Mouse (Mus musculus): ENCODE results near the gene Kif1c. TPM values are rescaled to one million over a fixed set of nuclear protein-coding genes. Genes with fewer than 3 reads are reported as not detected.

Gene Kif1c
- 1.3 TPM for polyA plus RNA-seq (2017; shearing (Covaris generic))

DNA sequence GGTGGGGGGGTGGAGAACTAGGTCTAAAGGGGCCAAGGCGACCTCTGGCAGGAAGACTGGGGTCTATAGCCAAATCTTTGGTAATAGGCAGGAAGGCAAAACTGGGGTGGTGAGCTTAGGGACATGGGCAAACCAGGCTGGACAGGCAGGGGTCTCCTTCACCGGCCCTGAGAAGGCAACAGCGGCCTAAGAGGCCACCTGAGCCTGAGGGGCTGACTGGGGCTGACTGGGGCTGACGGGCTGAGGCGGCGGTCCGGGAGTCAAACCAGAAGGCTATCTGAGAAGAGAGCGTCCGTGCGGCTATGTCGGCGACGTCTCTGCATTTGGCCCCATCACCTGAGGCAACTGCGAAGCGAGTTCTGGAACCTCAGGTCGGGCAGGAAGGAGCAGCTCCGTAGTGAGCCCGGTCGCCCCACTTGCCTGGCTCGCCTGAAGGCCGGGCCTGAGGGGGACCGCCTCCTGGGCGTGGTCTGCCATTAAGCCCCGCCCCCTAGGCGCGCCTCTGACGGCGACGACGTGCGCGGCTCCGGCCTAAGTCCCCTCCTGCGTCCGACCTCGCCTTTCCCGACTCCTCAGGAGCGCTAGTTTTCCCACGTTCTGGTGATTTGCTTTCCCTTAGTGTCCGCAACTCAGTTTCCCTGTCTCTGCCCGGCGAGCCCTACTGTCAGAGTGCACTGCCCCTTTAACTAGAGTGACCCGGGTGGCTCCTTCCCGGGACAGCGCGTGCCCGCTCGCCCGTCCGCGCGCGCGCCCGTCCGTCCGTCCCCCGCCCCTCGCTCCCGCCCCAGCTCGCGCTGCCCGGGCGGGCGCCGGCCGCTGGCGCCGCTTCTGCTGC, at the start of gene Kif1c, which contains the start of gene Inca1:
TSS of gene Kif1c (plus strand) at position 827 of the 835 bp plus-strand sequence.
TSS of gene Inca1 (minus strand) at position 434 of the 835 bp plus-strand sequence.

DNA sequence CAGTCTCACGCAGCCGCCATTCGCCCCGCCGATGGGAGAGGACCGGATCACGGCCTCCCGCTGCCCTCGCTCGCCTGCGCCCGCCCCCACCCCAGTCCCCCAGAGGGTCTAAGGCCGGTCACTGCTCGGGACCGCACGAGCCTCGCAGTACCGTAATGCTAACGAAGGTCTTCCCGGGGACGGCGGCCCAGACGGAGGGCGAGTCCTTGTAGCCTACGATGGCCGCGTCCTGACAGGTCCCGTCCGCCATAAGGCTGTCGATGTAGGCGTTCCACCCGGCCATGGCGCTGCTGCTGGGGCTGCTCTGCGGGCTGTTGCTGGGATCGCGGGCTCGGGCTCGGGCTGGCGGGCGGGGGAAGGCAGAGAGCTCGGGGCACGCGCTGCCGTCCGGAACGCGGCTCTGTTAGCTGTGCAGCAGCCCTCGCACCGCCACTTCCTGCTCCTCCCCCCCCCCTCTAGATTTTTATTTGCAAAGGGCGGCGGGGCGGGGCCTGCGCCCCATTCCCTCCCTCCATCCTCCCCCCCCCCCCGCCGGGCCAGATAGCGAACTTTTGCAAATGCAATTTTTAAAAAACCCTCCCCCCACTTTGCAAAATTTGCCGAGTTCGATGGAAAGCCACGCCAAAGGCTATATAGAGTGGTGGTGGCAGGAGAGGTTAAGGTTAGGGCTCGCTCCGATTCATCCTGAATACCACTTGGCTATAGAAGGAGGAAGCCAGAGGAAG, 46.0 kb upstream of the Kif1c start, which contains the start of gene Pfn1:
TSS of gene Pfn1 (minus strand) at position 447 of the 725 bp plus-strand sequence.

DNA sequence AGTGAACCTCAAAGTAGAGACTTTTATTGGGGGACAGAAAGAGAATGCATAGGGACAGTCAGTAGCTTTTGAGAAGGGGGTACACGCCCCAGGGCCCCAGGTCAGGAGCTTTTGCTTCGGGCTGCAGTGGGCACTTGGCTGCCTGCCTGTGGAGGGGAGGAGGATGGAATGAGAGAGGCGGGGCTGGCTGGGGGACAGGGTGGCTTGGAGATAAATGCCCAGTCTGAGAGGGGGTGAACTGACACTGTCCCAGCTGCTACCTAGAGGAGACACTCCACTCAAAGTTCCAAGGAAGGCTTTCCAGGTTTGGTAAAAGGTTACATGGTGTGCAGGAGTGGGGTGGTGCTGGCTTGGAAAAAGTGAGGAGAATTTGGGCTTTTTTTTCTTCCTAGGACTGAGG, 43.4 kb upstream of the Kif1c start, which contains the start of gene Eno3:
TSS of gene Eno3 (plus strand) at position 239 of the 400 bp plus-strand sequence.

DNA sequence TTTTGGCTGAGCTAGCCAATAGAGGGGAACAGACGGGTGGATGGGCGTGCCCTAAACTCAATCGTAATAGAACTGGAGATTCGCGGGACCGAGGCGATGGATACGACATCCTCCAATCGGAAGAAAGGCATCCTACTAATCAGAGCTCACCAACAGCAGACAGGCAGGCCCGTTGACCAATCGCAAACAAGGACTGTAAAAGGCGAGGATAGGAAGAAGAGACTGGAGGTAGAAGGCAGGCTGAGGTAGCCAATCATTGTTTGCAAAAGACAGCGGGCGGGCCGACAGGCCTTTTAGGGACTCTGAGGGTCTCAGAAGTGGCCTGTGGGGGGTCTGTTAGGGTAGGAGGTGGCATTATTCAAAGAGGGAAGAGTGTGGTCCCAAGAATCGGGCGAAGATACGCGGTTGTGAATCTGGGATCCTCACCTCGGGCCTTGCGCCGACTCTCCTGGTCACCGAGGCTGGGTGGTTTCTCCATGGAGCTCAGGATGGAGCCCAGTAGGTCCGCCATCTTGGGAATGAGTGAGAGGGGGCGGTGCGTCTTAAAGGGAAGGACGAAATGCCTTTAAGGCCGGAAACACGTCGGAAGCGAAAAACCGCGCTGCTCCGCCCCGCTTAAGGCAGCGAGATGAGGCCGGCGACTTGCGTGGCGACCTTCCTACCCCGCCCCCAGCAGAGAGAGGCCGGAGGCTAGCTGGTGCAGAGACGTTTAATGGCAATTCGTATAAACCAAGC, 31.4 kb upstream of the Kif1c start, which contains the start of gene Spag7:
TSS of gene Spag7 (minus strand) at position 646 of the 735 bp plus-strand sequence.

DNA sequence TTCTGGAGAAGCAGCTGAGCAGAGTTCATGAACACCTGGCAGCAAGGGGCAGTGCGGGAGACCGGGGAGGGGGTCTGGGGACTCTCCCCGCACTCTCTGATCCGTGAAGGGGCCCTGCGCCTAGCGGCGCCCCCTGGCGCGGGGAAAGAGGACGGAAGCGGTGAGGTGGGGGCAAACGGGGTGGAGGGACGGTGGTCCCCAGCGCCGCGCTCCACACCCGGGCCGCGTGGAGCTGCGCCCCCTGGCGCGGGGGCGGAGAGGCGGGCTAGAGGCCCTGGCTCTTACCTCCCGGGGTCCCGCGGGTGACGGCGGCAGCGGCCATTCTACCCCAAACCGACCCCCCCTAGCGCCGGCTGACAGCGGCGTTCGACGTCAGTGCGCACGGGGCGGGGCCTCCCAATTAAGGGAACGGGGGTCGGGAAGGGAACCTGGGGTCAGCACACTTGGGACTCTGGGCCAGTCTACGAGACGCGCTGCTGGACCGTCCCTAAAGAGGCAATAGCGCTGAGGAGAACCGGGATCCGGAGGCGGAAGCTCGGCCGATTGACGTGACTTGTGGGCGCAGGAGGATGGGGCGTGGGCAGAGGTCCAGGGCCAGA, 12.6 kb upstream of the Kif1c start, which contains the start of gene Camta2:
TSS of gene Camta2 (minus strand) at position 505 of the 599 bp plus-strand sequence.

DNA sequence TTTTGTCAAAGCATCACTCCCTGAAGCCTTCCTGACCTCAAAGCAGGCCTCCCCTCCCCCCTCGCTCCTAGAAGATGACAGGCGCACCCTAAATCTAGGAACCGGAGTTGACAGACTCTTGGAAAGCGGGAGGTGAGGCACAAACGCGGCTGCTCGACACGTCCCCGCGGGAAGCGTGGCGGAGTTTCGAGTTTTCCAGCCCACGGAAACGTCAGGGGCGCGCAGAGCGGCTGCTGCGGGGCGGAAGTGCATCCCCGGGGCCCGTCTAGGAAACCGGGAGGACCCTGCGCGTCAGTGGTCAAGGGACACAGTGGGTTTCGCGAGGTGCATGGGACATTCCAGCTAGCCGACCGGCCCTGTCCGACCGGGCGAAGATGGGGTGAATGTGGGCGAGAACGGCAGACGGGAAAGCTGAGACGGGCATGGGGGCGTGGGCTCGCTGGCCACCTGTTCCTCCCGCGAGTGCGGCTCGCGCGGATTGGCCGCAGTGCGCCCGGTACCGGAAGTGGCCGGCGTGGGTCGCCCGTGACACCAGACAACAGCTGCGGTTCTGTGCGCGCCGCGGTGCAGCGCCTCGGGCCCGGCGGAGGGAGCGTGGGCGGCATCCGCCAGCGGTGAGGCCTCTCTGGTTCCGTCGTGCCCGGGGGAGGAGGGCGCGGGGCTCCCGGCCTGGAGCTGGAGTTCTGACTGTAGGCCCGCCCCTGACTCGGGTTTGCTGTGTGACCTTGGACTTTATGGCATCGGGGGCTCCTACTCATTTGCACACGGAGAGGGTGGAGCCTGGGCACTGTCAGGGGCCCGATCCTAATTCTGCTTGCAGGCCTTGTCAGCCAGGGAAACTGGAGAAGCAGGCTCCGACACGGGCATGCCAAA, 63.8 kb downstream of the Kif1c start, which contains the start of gene Zfp3:
TSS of gene Zfp3 (plus strand) at position 274 of the 873 bp plus-strand sequence.

Other genes starting within 250 kb of the Kif1c start
- 64.7 TPM for gene Med11, start 248.6 kb upstream of the Kif1c start, polyA plus RNA-seq (2017; shearing (Covaris generic))
- gene Zmynd15, start 241.1 kb upstream of the Kif1c start, polyA plus RNA-seq (2017; shearing (Covaris generic)) = not detected
- 0.67 TPM for gene Cxcl16, start 240.6 kb upstream of the Kif1c start, polyA plus RNA-seq (2017; shearing (Covaris generic))
- 0.55 TPM for gene Tm4sf5, start 195.3 kb upstream of the Kif1c start, polyA plus RNA-seq (2017; shearing (Covaris generic))
- gene Vmo1, start 185.9 kb upstream of the Kif1c start, polyA plus RNA-seq (2017; shearing (Covaris generic)) = not detected
- gene Gltpd2, start 181.4 kb upstream of the Kif1c start, polyA plus RNA-seq (2017; shearing (Covaris generic)) = not detected
- gene Psmb6, start 175.2 kb upstream of the Kif1c start, polyA plus RNA-seq (2017; shearing (Covaris generic)) = 298 TPM
- gene Gm40193, start 167.6 kb upstream of the Kif1c start, polyA plus RNA-seq (2017; shearing (Covaris generic)) = not detected
- 2.3 TPM for gene Pld2, start 160.5 kb upstream of the Kif1c start, polyA plus RNA-seq (2017; shearing (Covaris generic))
- 22.2 TPM for gene Mink1, start 137.7 kb upstream of the Kif1c start, polyA plus RNA-seq (2017; shearing (Covaris generic))
- not detected for gene 4930544D05Rik, start 84.7 kb upstream of the Kif1c start, polyA plus RNA-seq (2017; shearing (Covaris generic))
- gene Chrne, start 81.3 kb upstream of the Kif1c start, polyA plus RNA-seq (2017; shearing (Covaris generic)) = 8.1 TPM
- not detected for gene Gp1ba, start 61.4 kb upstream of the Kif1c start, polyA plus RNA-seq (2017; shearing (Covaris generic))
- gene Rnf167, start 53.3 kb upstream of the Kif1c start, polyA plus RNA-seq (2017; shearing (Covaris generic)) = 507 TPM
- gene Slc25a11, start 53.1 kb upstream of the Kif1c start, polyA plus RNA-seq (2017; shearing (Covaris generic)) = 68.9 TPM
- 2,460 TPM for gene Pfn1, start 45.9 kb upstream of the Kif1c start, polyA plus RNA-seq (2017; shearing (Covaris generic))
- gene Eno3, start 43.3 kb upstream of the Kif1c start, polyA plus RNA-seq (2017; shearing (Covaris generic)) = 16.3 TPM
- 48.7 TPM for gene Spag7, start 31.1 kb upstream of the Kif1c start, polyA plus RNA-seq (2017; shearing (Covaris generic))
- gene Camta2, start 12.4 kb upstream of the Kif1c start, polyA plus RNA-seq (2017; shearing (Covaris generic)) = 34.9 TPM
- 0.65 TPM for gene Inca1, start 393 bp upstream of the Kif1c start, polyA plus RNA-seq (2017; shearing (Covaris generic))
- 2.2 TPM for gene Zfp3, start 63.7 kb downstream of the Kif1c start, polyA plus RNA-seq (2017; shearing (Covaris generic))
- gene Scimp, start 112.0 kb downstream of the Kif1c start, polyA plus RNA-seq (2017; shearing (Covaris generic)) = not detected
- gene Rabep1, start 144.2 kb downstream of the Kif1c start, polyA plus RNA-seq (2017; shearing (Covaris generic)) = 72.3 TPM